Mouse (Mus musculus) ES-E14 (cell line): ENCODE results near the gene Slc29a3.

Source experiments
- CHD2 ChIP-seq: IDR thresholded peaks from 2 replicates; pipeline ENCODE4 v1.6.1; 2014; ENCODE audit warnings: mild to moderate bottlenecking, low read depth, low read length, inconsistent platforms
- HCFC1 ChIP-seq: IDR thresholded peaks from 2 replicates; pipeline ENCODE4 v1.6.1; 2012; ENCODE audit warnings: low read length, inconsistent platforms, borderline replicate concordance; ENCODE audit not compliant: insufficient read depth
- ZC3H11A ChIP-seq: IDR thresholded peaks from 2 replicates; pipeline ENCODE4 v1.6.1; 2012; ENCODE audit warnings: low read depth, mild to moderate bottlenecking, inconsistent platforms, low read length, borderline replicate concordance
- ZNF384 ChIP-seq: IDR thresholded peaks from 2 replicates; pipeline ENCODE4 v1.6.1; 2012; ENCODE audit warnings: low read depth, low read length, inconsistent platforms

DNA sequence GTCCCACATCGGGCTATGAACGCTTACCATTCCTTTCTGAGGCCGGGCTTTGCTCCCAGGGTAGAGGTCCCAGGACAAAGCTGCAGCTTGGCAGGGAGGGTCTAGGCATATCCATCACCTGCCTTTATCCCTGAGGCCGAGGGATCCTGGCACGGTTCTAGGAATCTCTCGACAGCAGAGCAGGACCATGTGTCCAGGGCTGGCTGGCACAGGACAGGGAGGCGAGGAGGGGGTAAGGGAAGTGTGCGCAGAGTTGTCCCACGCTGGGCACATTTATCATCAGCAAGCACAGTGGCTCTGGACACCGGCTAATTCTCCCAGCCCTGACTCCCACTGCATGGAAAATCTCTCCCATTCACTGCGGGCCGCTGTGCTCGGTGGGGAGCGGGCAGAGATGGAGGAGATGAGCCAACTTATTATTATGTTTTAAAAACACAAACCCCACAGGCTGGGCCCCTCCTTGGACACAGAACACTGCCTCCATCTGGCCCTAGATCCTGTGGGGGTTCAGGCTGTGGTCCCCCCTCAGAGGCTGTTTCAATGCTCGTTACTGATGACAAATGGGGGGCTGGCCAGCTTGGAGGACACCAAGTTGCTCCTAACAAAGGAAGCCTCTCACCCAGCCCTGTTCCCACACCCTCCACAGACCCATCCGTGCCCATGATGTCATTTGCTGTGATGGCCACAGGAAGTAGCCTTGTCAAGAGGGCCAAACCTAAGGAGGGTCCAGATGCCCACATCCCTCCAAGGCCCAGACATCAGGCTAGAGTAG is 34.9 kb upstream of the Slc29a3 start:
- no peak for TF ChIP-seq HCFC1
- no peak for TF ChIP-seq CHD2
- no peak for TF ChIP-seq ZNF384
- TF ChIP-seq ZC3H11A = no peak
